Mouse (Mus musculus) regulatory T cell (primary cell): ENCODE measurements around the gene Atg7.

Experiments used
- in situ Hi-C: fragments of 300-600 bp; cut with MboI, MseI; formaldehyde crosslinking; loops from one replicate; pipeline ENCODE4 v1.15.1; 2025; ENCODE audit warnings: high pct_unique_total_duplicates

Gene Atg7

GRCm38 (mm10) chr6:114781415-114782240 lies 138.7 kb downstream of the Atg7 start:
- in situ Hi-C loops = no loop called here

- in situ Hi-C loops = no loop called here
Measured at GRCm38 (mm10) chr6:114782486-114782885, 139.6 kb downstream of the Atg7 start.

GRCm38 (mm10) chr6:114786461-114786860 lies 143.6 kb downstream of the Atg7 start:
- in situ Hi-C loops = no loop called here

- in situ Hi-C loops = no loop called here
Measured at GRCm38 (mm10) chr6:114787606-114788005, 144.7 kb downstream of the Atg7 start.

GRCm38 (mm10) chr6:114788663-114789062 lies 145.8 kb downstream of the Atg7 start:
- in situ Hi-C loops = no loop called here

- in situ Hi-C loops = no loop called here
Measured at GRCm38 (mm10) chr6:114790084-114790483, 147.2 kb downstream of the Atg7 start.

- in situ Hi-C loops = no loop called here
Measured at GRCm38 (mm10) chr6:114790902-114791301, 148.0 kb downstream of the Atg7 start.

- in situ Hi-C loops = no loop called here
Measured at GRCm38 (mm10) chr6:114791846-114792245, 148.9 kb downstream of the Atg7 start.

- in situ Hi-C loops = no loop called here
Measured at GRCm38 (mm10) chr6:114794706-114795105, 151.8 kb downstream of the Atg7 start.

- in situ Hi-C loops = no loop called here
Measured at GRCm38 (mm10) chr6:114795706-114796325, 152.9 kb downstream of the Atg7 start.

- in situ Hi-C loops = no loop called here
Measured at GRCm38 (mm10) chr6:114797901-114798300, 155.0 kb downstream of the Atg7 start.

- in situ Hi-C loops = no loop called here
Measured at GRCm38 (mm10) chr6:114798715-114799114, 155.8 kb downstream of the Atg7 start.

GRCm38 (mm10) chr6:114800291-114800965 lies 157.5 kb downstream of the Atg7 start:
- in situ Hi-C loops = loop anchor here (10.0 kb wide), 1 partner anchor 324 kb away; no protein-coding TSS in a partner anchor

GRCm38 (mm10) chr6:114803915-114804535 lies 161.1 kb downstream of the Atg7 start:
- in situ Hi-C loops = loop anchor here (10.0 kb wide), 1 partner anchor 321 kb away; no protein-coding TSS in a partner anchor

GRCm38 (mm10) chr6:114804866-114805265 lies 162.0 kb downstream of the Atg7 start:
- in situ Hi-C loops = loop anchor here (10.0 kb wide), 1 partner anchor 320 kb away; no protein-coding TSS in a partner anchor

GRCm38 (mm10) chr6:114805927-114806326 lies 163.0 kb downstream of the Atg7 start:
- in situ Hi-C loops = loop anchor here (10.0 kb wide), 1 partner anchor 319 kb away; no protein-coding TSS in a partner anchor

- in situ Hi-C loops = loop anchor here (10.0 kb wide), 1 partner anchor 317 kb away; no protein-coding TSS in a partner anchor
Measured at GRCm38 (mm10) chr6:114807474-114807873, 164.6 kb downstream of the Atg7 start.

GRCm38 (mm10) chr6:114808654-114809430 lies 165.9 kb downstream of the Atg7 start:
- in situ Hi-C loops = loop anchor here (10.0 kb wide), 1 partner anchor 316 kb away; no protein-coding TSS in a partner anchor

GRCm38 (mm10) chr6:114809431-114809811 lies 166.5 kb downstream of the Atg7 start:
- in situ Hi-C loops = loop anchor here (10.0 kb wide), 1 partner anchor 315 kb away; no protein-coding TSS in a partner anchor

- in situ Hi-C loops = no loop called here
Measured at GRCm38 (mm10) chr6:114812322-114812721, 169.4 kb downstream of the Atg7 start.

GRCm38 (mm10) chr6:114812779-114813178 lies 169.9 kb downstream of the Atg7 start:
- in situ Hi-C loops = no loop called here
